Mouse (Mus musculus): ENCODE results near the gene Fcer2a. TPM values are rescaled to one million over a fixed set of nuclear protein-coding genes. Genes with fewer than 3 reads are reported as not detected.

The Fcer2a gene
- polyA plus RNA-seq (2016; fragmentation: Nextera tagmentation; extraction: Ambion mirVana), result 0.15 and 0.23 TPM in 2 replicates

DNA sequence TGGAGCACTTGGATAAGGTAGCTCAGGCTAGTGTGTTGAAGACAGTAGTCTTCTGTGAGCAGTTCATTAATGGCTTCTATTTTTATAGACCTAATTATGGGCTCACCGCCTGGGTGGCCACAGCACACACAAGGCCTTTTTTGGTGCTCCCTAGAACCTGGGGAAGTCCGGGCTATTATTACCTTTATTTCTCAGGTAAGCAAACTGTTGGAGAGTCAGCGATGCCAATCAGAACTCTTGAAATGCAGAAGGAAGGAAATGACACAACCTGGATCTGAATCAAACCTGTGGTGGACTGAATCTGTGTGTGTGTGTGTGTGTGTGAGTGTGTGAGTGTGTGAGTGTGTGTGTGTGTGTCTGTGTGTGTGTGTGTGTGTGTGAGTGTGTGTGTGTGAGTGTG, at the start of gene Fcer2a:
Fcer2a (minus strand) TSS at position 55 of the 400 bp plus-strand sequence.
- no peak within 1 kb of the TSS for H3K9ac ChIP-seq
- no peak within 1 kb of the TSS for H3K4me2 ChIP-seq (replicated peaks)
- H3K4me3 ChIP-seq, result no peak within 1 kb of the TSS
- 82% methylated on average over 3 of the region's 3 CpGs for WGBS
- H3K36me3 ChIP-seq, result no peaks in the 10 kb centered on the region
- no peaks in the 10 kb centered on the region for H3K4me1 ChIP-seq
- ATAC-seq (ENCODE audit: insufficient number of reproducible peaks, insufficient read depth, low FRiP score, low TSS enrichment), result no peak
- no peak within 1 kb of the TSS for H3K27ac ChIP-seq
- 0 out of 2 replicates have a peak, but pooled peaks cover 4% of the 10 kb centered on the region for H3K27me3 ChIP-seq
- no peaks in the 10 kb centered on the region for H3K9me3 ChIP-seq

DNA sequence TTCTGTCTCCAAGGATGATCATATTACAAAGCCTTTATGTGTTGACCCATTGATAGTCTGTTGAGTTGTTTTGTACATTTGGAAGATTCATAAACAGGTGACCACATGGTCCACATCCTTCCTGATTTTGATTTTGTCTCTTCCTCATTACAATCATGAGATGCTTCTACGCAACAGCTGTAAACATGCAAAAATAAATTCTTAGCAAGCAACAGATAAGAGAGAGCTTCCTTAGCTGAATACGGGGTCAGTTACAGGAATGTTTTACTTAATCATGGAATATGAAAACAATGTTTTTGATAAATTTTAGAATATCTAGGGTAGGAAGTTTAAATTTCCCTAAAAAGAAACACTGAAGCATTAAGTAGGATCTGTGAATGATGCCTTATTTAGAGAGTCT, 43.0 kb upstream of the Fcer2a start:
- Histone ChIP-seq H3K27me3 (no peaks in the 10 kb centered on the region), H3K9ac (no peak overlapping the region), H3K4me1 (no peaks in the 10 kb centered on the region), H3K36me3 (no peaks in the 10 kb centered on the region), H3K27ac (no peak overlapping the region), H3K4me3 (no peak overlapping the region), H3K9me3 (no peaks in the 10 kb centered on the region), H3K4me2 (replicated peaks) (no peak overlapping the region)
- WGBS, result 88% methylated on average over 2 of the region's 2 CpGs
- no peak for ATAC-seq (ENCODE audit: insufficient number of reproducible peaks, insufficient read depth, low FRiP score, low TSS enrichment)

DNA sequence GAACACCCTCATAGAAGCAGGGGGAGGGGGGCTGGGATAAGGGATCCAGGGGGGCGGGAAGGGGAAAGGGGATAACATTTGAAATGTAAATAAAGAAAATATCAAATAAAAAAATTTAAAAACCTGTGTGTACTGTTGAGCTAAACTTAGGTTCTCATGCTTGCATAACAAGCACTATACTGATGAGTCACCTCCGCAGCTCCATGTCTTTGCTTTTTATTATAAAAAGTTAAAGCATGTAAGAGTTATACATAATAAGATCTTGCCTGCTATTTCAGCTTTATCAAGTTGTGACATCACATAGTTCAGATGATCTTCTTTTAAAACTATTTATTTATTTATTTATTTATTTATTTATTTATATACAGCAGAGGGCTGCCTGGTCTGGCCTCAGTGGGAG, 41.6 kb upstream of the Fcer2a start:
- H3K27me3 ChIP-seq, result no peaks in the 10 kb centered on the region
- WGBS, result 89% methylated on average over 2 of the region's 2 CpGs
- H3K9ac ChIP-seq, result no peak overlapping the region
- no peak overlapping the region for H3K4me2 ChIP-seq (replicated peaks)
- no peaks in the 10 kb centered on the region for H3K4me1 ChIP-seq
- no peak overlapping the region for H3K27ac ChIP-seq
- no peaks in the 10 kb centered on the region for H3K9me3 ChIP-seq
- ATAC-seq (ENCODE audit: insufficient number of reproducible peaks, insufficient read depth, low FRiP score, low TSS enrichment), result no peak
- H3K36me3 ChIP-seq, result no peaks in the 10 kb centered on the region
- no peak overlapping the region for H3K4me3 ChIP-seq

DNA sequence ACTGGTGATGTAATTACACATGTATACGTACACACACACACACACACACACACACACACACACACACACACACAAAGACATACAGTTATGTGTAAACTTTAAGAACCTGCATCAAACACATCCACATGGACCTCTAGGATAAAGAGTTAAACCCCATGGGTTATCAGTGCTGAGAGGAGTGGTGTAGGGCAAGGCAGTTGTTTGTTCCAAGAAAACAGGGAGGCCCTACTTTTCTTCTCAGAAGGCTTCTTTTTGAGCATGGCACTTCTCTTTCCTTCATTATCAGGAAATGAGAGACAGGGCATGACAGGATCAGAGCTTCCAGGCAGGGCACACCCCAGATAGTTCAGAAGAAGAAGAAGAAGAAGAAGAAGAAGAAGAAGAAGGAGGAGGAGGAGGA, 40.1 kb upstream of the Fcer2a start:
- H3K27me3 ChIP-seq, result no peaks in the 10 kb centered on the region
- no peak overlapping the region for H3K4me2 ChIP-seq (replicated peaks)
- no peaks in the 10 kb centered on the region for H3K36me3 ChIP-seq
- H3K9ac ChIP-seq, result no peak overlapping the region
- no peaks in the 10 kb centered on the region for H3K9me3 ChIP-seq
- no peak overlapping the region for H3K4me3 ChIP-seq
- WGBS, result 42% methylated on average over 1 of the region's 1 CpGs
- no peaks in the 10 kb centered on the region for H3K4me1 ChIP-seq
- no peak overlapping the region for H3K27ac ChIP-seq
- ATAC-seq (ENCODE audit: insufficient number of reproducible peaks, insufficient read depth, low FRiP score, low TSS enrichment), result no peak

DNA sequence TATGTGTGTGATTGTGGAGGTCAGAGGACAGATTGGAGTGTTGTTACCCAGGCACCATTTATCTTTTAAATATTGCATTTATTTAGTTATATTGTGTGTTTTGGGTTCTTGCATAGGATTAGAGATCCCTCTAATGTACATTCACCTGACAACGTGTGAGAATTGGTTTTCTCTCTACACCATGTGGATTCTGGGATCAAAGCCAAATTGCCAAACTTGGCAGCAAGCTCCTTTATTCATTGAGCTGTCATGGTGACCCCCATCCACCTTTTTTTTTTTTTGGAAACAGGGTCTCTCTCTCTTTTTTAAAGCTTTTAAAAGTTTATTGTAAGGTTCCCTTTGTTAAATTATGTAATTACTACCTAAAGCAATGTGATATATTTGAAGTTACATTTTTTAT, 27.1 kb upstream of the Fcer2a start:
- no peaks in the 10 kb centered on the region for H3K9me3 ChIP-seq
- H3K4me3 ChIP-seq, result no peak overlapping the region
- no peak for ATAC-seq (ENCODE audit: insufficient number of reproducible peaks, insufficient read depth, low FRiP score, low TSS enrichment)
- no peaks in the 10 kb centered on the region for H3K36me3 ChIP-seq
- WGBS, result 61% methylated on average over 1 of the region's 1 CpGs
- no peak overlapping the region for H3K9ac ChIP-seq
- H3K4me1 ChIP-seq, result no peaks in the 10 kb centered on the region
- no peaks in the 10 kb centered on the region for H3K27me3 ChIP-seq
- H3K4me2 ChIP-seq (replicated peaks), result no peak overlapping the region
- H3K27ac ChIP-seq, result no peak overlapping the region

DNA sequence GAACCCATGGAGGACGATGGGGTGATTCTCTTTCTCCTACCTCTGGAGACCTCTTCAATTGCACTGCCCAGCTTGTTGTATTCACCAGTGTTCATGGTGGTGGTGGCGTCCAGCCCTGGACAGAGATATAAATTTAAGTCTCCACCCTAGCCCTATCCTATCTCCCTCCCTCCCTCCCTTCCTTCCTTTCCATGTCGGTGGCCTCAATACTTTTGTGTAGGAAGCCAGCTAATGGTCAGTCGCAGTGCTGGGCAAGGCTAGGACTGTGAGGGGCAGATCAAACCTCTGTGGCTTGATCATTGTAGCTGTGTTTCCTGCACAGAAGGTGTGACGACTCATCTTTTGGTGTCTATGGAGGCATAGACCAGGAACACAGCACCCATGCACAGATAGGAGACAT, 26.6 kb upstream of the Fcer2a start, which contains the start of gene Clec4g:
Clec4g (minus strand) TSS at position 101 of the 400 bp plus-strand sequence.
- no peaks in the 10 kb centered on the region for H3K36me3 ChIP-seq
- no peaks in the 10 kb centered on the region for H3K9me3 ChIP-seq
- no peak for ATAC-seq (ENCODE audit: insufficient number of reproducible peaks, insufficient read depth, low FRiP score, low TSS enrichment)
- H3K27me3 ChIP-seq, result no peaks in the 10 kb centered on the region
- no peak within 1 kb of the TSS for H3K4me3 ChIP-seq
- no peak within 1 kb of the TSS for H3K9ac ChIP-seq
- H3K4me2 ChIP-seq (replicated peaks), result no peak within 1 kb of the TSS
- 78% methylated on average over 5 of the region's 5 CpGs for WGBS
- no peak within 1 kb of the TSS for H3K27ac ChIP-seq
- H3K4me1 ChIP-seq, result no peaks in the 10 kb centered on the region

DNA sequence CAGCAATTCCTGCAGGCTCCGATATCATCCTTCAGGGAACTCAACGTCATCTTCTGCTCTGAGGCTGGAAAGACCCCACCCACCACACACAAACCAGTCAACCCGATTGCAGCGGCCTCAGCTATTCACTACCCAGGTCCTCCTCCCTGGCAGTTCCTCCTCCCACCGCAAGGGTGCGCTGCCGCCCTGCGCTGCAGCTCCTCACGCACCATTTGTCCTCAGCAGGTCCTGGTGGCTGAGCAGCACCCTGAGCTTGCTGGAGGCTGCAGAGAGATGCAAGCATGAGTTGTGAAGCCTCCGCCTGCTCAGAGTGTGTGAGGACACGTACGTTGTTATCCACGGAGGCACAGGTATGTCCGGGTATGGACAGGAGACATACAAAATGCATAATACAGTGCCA, 24.6 kb upstream of the Fcer2a start:
- WGBS, result 16% methylated on average over 14 of the region's 14 CpGs
- Histone ChIP-seq H3K4me1 (no peaks in the 10 kb centered on the region), H3K4me3 (no peak overlapping the region), H3K9me3 (no peaks in the 10 kb centered on the region), H3K9ac (no peak overlapping the region), H3K4me2 (replicated peaks) (no peak overlapping the region), H3K27me3 (no peaks in the 10 kb centered on the region), H3K36me3 (no peaks in the 10 kb centered on the region), H3K27ac (no peak overlapping the region)
- ATAC-seq (ENCODE audit: insufficient number of reproducible peaks, insufficient read depth, low FRiP score, low TSS enrichment), result 0 out of 2 replicates have a peak, but pooled peaks have one; percentile 50

DNA sequence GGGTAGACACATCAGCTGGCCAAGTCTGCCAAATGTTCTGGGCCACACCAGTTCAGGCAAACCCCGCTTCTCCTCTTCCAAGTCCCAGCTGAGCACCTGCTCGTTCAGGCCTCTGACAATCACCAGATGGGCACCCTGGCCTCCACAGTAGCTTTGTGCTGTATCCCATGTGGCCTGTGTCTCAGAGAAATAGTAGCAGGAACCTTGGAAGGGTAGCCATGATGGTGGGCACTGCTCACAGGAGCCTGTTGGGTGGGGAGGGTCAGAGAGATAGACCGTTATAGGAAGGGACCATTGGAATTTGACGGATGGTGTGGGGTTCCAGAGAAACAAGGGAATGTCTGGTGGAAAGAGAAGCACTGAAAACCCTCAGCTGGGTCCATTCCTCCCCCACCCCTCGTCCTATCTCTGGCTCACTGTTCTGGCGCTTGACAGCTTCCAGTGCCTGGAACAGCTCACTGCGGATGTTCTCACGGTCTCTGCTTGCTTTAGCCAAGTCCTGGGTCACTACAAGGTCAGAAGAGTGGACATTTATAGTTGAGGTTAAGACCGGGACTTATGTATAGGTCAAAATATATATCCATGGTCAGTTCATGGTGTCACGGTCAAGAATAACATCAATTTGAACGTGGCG, 23.5 kb upstream of the Fcer2a start:
- WGBS, result 82% methylated on average over 12 of the region's 12 CpGs
- no peak overlapping the region for H3K9ac ChIP-seq
- H3K4me1 ChIP-seq, result no peaks in the 10 kb centered on the region
- H3K27ac ChIP-seq, result no peak overlapping the region
- ATAC-seq (ENCODE audit: insufficient number of reproducible peaks, insufficient read depth, low FRiP score, low TSS enrichment), result no peak
- no peak overlapping the region for H3K4me2 ChIP-seq (replicated peaks)
- no peaks in the 10 kb centered on the region for H3K27me3 ChIP-seq
- no peaks in the 10 kb centered on the region for H3K36me3 ChIP-seq
- no peak overlapping the region for H3K4me3 ChIP-seq
- no peaks in the 10 kb centered on the region for H3K9me3 ChIP-seq

DNA sequence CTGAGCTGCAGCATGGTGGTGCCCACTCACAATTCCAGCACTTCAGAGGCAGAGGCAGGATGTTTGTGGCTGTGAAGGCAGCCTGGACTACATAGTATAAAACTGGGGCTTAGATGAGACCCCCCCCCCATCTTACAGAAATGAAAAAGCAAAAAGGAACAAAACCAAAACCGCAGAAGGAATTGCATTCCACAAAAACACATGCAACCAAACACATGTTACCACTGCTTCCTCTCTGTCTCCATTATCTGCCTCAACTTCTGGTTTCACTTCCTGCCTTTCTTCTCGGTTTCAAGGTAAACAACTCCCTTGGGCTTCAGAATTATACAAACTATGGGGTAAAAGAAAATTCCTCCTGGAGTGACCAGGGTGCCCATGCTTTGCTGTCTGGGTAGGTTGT, 17.7 kb upstream of the Fcer2a start:
- WGBS, result 55% methylated on average over 2 of the region's 2 CpGs
- ATAC-seq (ENCODE audit: insufficient number of reproducible peaks, insufficient read depth, low FRiP score, low TSS enrichment), result no peak
- H3K9ac ChIP-seq, result no peak overlapping the region
- no peaks in the 10 kb centered on the region for H3K27me3 ChIP-seq
- H3K4me1 ChIP-seq, result no peaks in the 10 kb centered on the region
- H3K36me3 ChIP-seq, result no peaks in the 10 kb centered on the region
- no peak overlapping the region for H3K4me2 ChIP-seq (replicated peaks)
- no peak overlapping the region for H3K4me3 ChIP-seq
- no peaks in the 10 kb centered on the region for H3K9me3 ChIP-seq
- H3K27ac ChIP-seq, result no peak overlapping the region

DNA sequence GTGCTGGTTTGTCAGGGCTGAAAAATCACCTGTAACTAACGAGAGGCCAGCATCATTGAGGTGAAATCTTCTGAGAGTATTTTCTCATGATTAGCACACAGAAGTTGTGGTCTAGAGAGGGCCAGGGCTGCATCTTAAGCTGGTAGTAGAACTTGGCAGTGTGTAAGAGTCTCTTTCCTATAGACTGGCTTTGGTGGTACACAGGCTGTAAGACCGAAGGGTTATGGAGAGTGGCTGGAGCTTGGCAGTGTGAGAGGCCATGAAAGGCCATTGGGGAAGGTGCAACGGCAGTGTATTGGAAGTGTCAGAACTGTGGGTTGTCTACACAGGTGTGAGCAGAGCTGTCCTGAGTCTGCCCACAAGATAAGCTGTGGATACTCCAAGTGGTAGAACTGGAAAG, 16.3 kb upstream of the Fcer2a start:
- H3K4me1 ChIP-seq, result no peaks in the 10 kb centered on the region
- ATAC-seq (ENCODE audit: insufficient number of reproducible peaks, insufficient read depth, low FRiP score, low TSS enrichment), result no peak
- H3K9ac ChIP-seq, result no peak overlapping the region
- no peaks in the 10 kb centered on the region for H3K36me3 ChIP-seq
- H3K9me3 ChIP-seq, result no peaks in the 10 kb centered on the region
- no peaks in the 10 kb centered on the region for H3K27me3 ChIP-seq
- H3K4me2 ChIP-seq (replicated peaks), result no peak overlapping the region
- WGBS, result 77% methylated on average over 3 of the region's 3 CpGs
- no peak overlapping the region for H3K27ac ChIP-seq
- H3K4me3 ChIP-seq, result no peak overlapping the region

DNA sequence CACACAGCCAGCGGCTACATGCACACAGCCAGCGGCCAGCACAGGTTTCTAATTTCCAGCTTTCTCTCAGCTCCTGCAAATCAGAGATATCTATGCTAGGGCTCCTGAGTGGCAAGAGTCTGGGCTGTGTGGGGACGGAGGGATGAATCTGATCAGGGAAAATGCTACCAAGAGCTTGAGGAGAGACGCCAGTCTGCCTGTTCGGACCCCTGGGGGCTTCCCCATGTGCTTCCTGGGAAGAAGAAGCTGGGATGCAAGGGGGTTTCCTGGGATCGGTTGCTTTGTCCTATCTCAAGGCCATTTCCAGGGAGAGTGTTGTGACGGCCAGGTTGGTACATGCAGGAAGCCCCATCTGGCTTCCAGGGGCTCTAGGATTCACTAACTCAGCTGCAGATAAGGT, 13.6 kb upstream of the Fcer2a start:
- no peaks in the 10 kb centered on the region for H3K27me3 ChIP-seq
- 64% methylated on average over 7 of the region's 7 CpGs for WGBS
- no peak overlapping the region for H3K27ac ChIP-seq
- no peak overlapping the region for H3K9ac ChIP-seq
- ATAC-seq (ENCODE audit: insufficient number of reproducible peaks, insufficient read depth, low FRiP score, low TSS enrichment), result no peak
- H3K9me3 ChIP-seq, result no peaks in the 10 kb centered on the region
- no peaks in the 10 kb centered on the region for H3K4me1 ChIP-seq
- no peaks in the 10 kb centered on the region for H3K36me3 ChIP-seq
- H3K4me2 ChIP-seq (replicated peaks), result no peak overlapping the region
- no peak overlapping the region for H3K4me3 ChIP-seq

DNA sequence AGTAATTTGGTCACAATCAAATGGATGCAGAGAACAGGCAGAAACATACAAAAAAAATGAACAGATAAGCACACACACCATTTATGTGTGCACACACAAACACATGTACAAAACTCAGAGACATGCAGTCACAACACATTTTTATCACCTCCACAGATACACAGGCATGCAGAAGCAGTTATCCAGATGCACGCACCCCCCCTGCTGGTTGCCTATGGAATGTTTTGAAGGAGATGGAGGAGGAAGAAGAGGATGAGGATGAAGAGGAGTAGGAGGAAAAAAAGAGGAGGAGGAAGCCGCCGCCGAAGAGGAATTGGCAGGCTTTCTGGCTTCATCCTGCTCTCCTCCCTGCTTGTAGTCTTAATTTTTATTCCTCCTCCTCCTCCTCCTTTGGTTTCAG, 11.7 kb upstream of the Fcer2a start:
- H3K4me1 ChIP-seq, result no peaks in the 10 kb centered on the region
- H3K9ac ChIP-seq, result no peak overlapping the region
- ATAC-seq (ENCODE audit: insufficient number of reproducible peaks, insufficient read depth, low FRiP score, low TSS enrichment), result no peak
- no peaks in the 10 kb centered on the region for H3K36me3 ChIP-seq
- H3K27ac ChIP-seq, result no peak overlapping the region
- H3K27me3 ChIP-seq, result no peaks in the 10 kb centered on the region
- H3K4me3 ChIP-seq, result no peak overlapping the region
- H3K4me2 ChIP-seq (replicated peaks), result no peak overlapping the region
- H3K9me3 ChIP-seq, result no peaks in the 10 kb centered on the region
- WGBS, result 77% methylated on average over 4 of the region's 4 CpGs

Data from embryonic facial prominence, embryonic 12.5 days (tissue).